Mouse (Mus musculus): ENCODE data around the gene Itih5.

- TF ChIP-seq CTCF (conservative IDR thresholded peaks at IDR 0.05; ENCODE audit: low read length) (no peak), POU5F1 (IDR thresholded peaks at IDR 0.05; ENCODE audit: borderline replicate concordance, low read length) (no peak)
These were observed 781 bp upstream of the Itih5 start for GRCm38 (mm10) chr2:10152590-10152989.
